Mouse (Mus musculus) liver, embryonic 13.5 days (tissue): ENCODE data around the gene Antxr1. TPM values are rescaled to one million over a fixed set of nuclear protein-coding genes. Genes with fewer than 3 reads are reported as not detected.
A peak's percentile ranks its signal among the peaks of the same experiment; 100 is the strongest.

Experiments used
- ATAC-seq: fragments of 200-750 bp; cut with Nextera tagmentation; 2 replicates; pipeline ENCODE4 v1.8.0; 2017; ENCODE audit warnings: low read depth, mild to moderate bottlenecking, moderate number of reproducible peaks, moderate library complexity
- DNase-seq: peaks from one replicate; pipeline ENCODE4 v3.0.0; 2022
- H3K27ac ChIP-seq: fragments of 300-500 bp; sonication (generic); 2 replicates; pipeline ENCODE4 v1.5.1; 2015; ENCODE audit warnings: moderate library complexity, mild to moderate bottlenecking, inconsistent platforms
- H3K27me3 ChIP-seq: fragments of 300-500 bp; sonication (generic); 2 replicates; pipeline ENCODE4 v1.6.1; 2015; ENCODE audit warnings: mild to moderate bottlenecking, inconsistent platforms
- H3K36me3 ChIP-seq: fragments of 300-500 bp; sonication (generic); 2 replicates; pipeline ENCODE4 v1.6.1; 2015; ENCODE audit warnings: mild to moderate bottlenecking, inconsistent platforms
- H3K4me1 ChIP-seq: fragments of 300-500 bp; sonication (generic); replicated peaks from 2 replicates; pipeline ENCODE4 v1.6.1; 2015; ENCODE audit warnings: inconsistent platforms
- H3K4me2 ChIP-seq: fragments of 300-500 bp; sonication (generic); 2 replicates; pipeline ENCODE4 v1.6.1; 2015; ENCODE audit warnings: inconsistent platforms, mild to moderate bottlenecking, moderate library complexity
- H3K4me3 ChIP-seq: fragments of 300-500 bp; sonication (generic); replicated peaks from 2 replicates; pipeline ENCODE4 v1.5.1; 2015; ENCODE audit warnings: mild to moderate bottlenecking, inconsistent platforms
- H3K9ac ChIP-seq: fragments of 300-500 bp; sonication (generic); 2 replicates; pipeline ENCODE4 v1.6.1; 2015; ENCODE audit warnings: mild to moderate bottlenecking, inconsistent platforms
- H3K9me3 ChIP-seq: fragments of 300-500 bp; sonication (generic); replicated peaks from 2 replicates; pipeline ENCODE4 v1.6.1; 2016; ENCODE audit warnings: inconsistent platforms
- WGBS: fragments of 180-500 bp; shearing (Covaris S2); methylation state at CpG from one replicate; pipeline ENCODE4 v1.1.7; 2015; ENCODE audit not compliant: insufficient replicate concordance; 5-methylcytosine and 5-hydroxymethylcytosine counted together
- polyA plus RNA-seq: library from polyadenylated mRNA; unstranded; fragments of >200 nt; fragmentation: Nextera tagmentation; extraction: Ambion mirVana; gene quantifications from 2 replicates; pipeline ENCODE4 v1.2.1, GENCODE M21; 2015

The Antxr1 gene
- polyA plus RNA-seq, 1 experiment from 2014 or later = 0.51 TPM

DNA sequence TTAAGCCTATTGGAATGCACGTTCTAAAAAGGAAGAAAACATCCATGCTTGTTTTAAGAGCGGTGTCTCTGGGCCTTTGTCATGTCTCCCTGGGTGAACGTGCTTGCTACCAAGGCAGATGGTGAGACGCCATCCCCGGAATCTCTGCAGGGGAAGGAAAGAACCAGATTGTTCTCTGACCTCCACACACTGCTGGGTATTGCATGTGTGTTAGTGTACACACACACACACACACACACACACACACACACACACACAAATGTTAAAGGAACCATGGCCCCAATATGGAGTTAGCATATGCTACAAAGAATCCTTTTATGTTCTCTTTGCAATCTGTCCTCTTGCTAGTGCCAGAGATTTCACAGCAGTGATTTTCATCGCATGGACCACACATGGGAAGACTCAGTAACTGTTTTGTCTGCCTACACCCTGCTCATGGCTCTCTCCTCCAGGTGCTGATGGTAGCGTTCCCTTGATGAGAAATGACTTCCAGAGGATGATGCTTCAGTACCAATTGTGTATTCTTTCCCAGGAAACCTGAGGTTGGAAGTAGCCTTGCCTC is 177.5 kb downstream of the Antxr1 start:
- H3K9me3 ChIP-seq = no peaks in the 10 kb centered on the region
- no peaks in the 10 kb centered on the region for H3K36me3 ChIP-seq
- ATAC-seq = no peak
- H3K27me3 ChIP-seq = 0 out of 2 replicates have a peak, but pooled peaks cover 27% of the 10 kb centered on the region
- 69% methylated on average over 7 of the region's 7 CpGs for WGBS
- no peak overlapping the region for H3K4me2 ChIP-seq
- peaks cover 6% of the 10 kb centered on the region for H3K4me1 ChIP-seq
- no peak for DNase-seq
- H3K9ac ChIP-seq = no peak overlapping the region
- no peak overlapping the region for H3K27ac ChIP-seq
- H3K4me3 ChIP-seq = no peak overlapping the region

DNA sequence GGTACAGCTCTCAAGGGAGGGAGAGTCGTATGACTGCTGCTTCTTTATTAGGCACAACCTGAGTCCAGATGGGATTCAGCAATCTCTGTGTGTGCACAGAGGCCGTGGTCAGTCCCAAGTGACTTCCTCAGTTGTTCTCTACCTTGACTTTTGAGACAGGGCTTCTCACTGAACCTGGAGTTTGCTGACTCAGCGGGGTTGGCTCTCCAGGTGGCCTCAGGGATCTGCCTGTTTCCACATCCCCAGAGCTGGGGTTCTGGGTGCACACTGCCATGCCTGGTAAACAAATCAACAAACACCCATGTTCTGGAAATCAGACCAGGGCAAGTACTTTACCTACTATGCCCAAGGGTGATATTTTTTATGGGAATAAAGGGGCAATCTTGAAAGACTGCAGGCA is 181.8 kb downstream of the Antxr1 start:
- H3K9ac ChIP-seq = no peak overlapping the region
- DNase-seq (no peak), ATAC-seq (no peak)
- no peak overlapping the region for H3K4me3 ChIP-seq
- no peaks in the 10 kb centered on the region for H3K9me3 ChIP-seq
- no peak overlapping the region for H3K4me2 ChIP-seq
- no peak overlapping the region for H3K27ac ChIP-seq
- 0 out of 2 replicates have a peak, but pooled peaks cover 7% of the 10 kb centered on the region for H3K27me3 ChIP-seq
- WGBS = 72% methylated on average over 3 of the region's 3 CpGs
- H3K36me3 ChIP-seq = no peaks in the 10 kb centered on the region
- H3K4me1 ChIP-seq = peaks cover 23% of the 10 kb centered on the region

GRCm38 (mm10) chr6:87153231-87153580 is 182.4 kb downstream of the Antxr1 start:
- WGBS = 41% methylated on average over 7 of the region's 7 CpGs
- ATAC-seq (peak; percentile 32), DNase-seq (no peak)
- H3K27ac ChIP-seq = no peak overlapping the region
- peak overlapping the region; percentile 34; the same call in 1 of the 2 replicates for H3K9ac ChIP-seq
- peak overlapping the region; percentile 37 for H3K4me2 ChIP-seq
- H3K4me3 ChIP-seq = no peak overlapping the region
- no peaks in the 10 kb centered on the region for H3K36me3 ChIP-seq
- H3K9me3 ChIP-seq = no peaks in the 10 kb centered on the region
- H3K27me3 ChIP-seq = peaks cover 10% of the 10 kb centered on the region; the same call in 1 of the 2 replicates
- H3K4me1 ChIP-seq = peaks cover 23% of the 10 kb centered on the region

DNA sequence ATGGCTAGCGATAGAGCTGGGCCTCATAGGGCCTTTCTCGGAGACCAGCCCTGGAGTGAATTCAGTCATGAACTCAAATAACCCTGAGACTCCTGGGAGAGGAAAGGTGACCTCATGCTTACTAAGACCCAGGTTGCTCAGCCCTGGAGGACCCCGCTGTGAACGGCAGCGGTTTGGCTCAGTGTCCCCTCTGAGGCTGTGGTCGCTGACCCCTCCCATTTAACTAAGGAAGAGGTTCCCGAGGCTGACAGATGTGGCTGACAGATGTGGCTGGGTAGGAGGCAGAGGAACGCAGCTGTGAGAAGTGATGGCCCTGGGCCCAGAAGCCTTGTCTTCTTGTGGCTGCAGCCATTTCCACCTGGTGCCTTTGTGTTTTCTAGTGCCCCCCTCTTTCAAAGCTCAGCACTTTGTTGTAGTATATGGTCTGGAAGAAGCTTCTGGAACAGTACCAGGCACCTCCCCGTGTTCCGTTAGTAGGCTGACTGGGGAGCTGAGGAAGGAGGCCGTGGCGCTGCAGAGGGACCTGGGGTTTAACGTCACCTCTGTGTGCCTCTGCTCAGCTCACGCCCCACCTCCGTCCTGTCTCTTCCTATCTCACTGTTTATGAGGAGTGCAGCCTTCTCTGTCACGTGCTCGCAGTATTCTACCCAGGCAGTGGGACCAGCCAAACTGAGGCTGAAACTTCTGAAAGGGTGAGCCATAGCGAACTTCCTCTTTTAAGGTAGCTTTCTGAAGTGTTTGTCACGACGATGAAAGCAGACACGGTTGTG is 183.0 kb downstream of the Antxr1 start:
- Histone ChIP-seq H3K27ac (peak overlapping the region; percentile 16; the same call in 1 of the 2 replicates), H3K9ac (peak overlapping the region; percentile 34; the same call in 1 of the 2 replicates), H3K36me3 (no peaks in the 10 kb centered on the region), H3K4me3 (no peak overlapping the region), H3K4me1 (peaks cover 23% of the 10 kb centered on the region), H3K9me3 (no peaks in the 10 kb centered on the region), H3K27me3 (peaks cover 15% of the 10 kb centered on the region; the same call in 1 of the 2 replicates), H3K4me2 (peak overlapping the region; percentile 37)
- peak; percentile 58 for DNase-seq
- peak; percentile 94 for ATAC-seq
- 31% methylated on average over 21 of the region's 21 CpGs for WGBS

DNA sequence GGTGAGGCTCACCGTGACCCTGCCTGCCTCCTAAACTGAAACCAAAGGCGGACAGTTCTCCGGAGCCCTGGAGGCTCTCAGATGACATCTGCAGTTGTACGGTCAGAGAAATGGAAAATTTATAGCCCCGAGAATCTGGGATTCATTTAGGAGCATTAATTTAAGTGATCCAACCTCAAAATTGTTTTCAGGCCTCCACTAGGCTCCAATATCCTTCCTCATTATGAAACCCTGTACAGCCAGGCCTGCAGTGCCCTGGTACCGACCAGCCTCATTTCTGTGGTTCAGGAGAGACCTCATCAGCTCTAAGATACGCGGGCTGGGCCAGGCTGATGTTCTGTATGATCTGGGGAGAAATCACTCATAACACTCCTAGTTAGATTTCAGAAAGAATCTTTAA is 184.2 kb downstream of the Antxr1 start:
- ATAC-seq (no peak), DNase-seq (no peak)
- H3K4me1 ChIP-seq = peaks cover 23% of the 10 kb centered on the region
- peaks cover 18% of the 10 kb centered on the region for H3K27me3 ChIP-seq
- H3K36me3 ChIP-seq = no peaks in the 10 kb centered on the region
- H3K9ac ChIP-seq = no peak overlapping the region
- no peak overlapping the region for H3K27ac ChIP-seq
- no peak overlapping the region for H3K4me3 ChIP-seq
- WGBS = 84% methylated on average over 8 of the region's 8 CpGs
- H3K4me2 ChIP-seq = no peak overlapping the region
- H3K9me3 ChIP-seq = no peaks in the 10 kb centered on the region

- Histone ChIP-seq H3K27ac (no peak overlapping the region), H3K4me1 (peaks cover 23% of the 10 kb centered on the region), H3K36me3 (no peaks in the 10 kb centered on the region), H3K9ac (no peak overlapping the region), H3K4me2 (no peak overlapping the region), H3K9me3 (no peaks in the 10 kb centered on the region), H3K27me3 (peaks cover 15% of the 10 kb centered on the region), H3K4me3 (no peak overlapping the region)
- ATAC-seq (no peak), DNase-seq (no peak)
- 59% methylated on average over 7 of the region's 7 CpGs for WGBS
Observed at GRCm38 (mm10) chr6:87150471-87150870, 185.2 kb downstream of the Antxr1 start.

GRCm38 (mm10) chr6:87147921-87148320 is 187.7 kb downstream of the Antxr1 start:
- no peak overlapping the region for H3K27ac ChIP-seq

DNA sequence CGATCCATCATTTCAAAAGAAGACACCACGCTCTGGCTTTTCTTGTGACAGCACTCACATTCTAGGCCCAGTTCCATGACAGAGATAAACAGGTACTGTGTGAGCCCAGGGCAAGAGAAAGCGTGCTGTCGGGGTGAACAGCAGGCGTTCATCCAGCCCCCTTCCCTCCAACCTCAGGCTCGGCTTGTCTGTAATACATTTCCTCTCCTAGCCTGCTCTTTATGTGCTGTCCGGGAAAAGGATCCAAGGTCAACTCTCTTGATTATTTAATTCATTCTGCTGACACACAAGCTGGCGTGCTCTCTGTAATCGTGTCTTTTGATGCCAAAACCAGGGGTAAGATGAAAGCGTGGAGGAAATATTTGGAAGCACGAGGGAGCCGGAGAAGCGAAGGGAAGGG is 192.0 kb downstream of the Antxr1 start:
- H3K4me3 ChIP-seq = no peak overlapping the region
- H3K27me3 ChIP-seq = peaks cover 12% of the 10 kb centered on the region
- DNase-seq = no peak
- 69% methylated on average over 13 of the region's 13 CpGs for WGBS
- H3K27ac ChIP-seq = no peak overlapping the region
- no peaks in the 10 kb centered on the region for H3K36me3 ChIP-seq
- no peak overlapping the region for H3K9ac ChIP-seq
- ATAC-seq = no peak
- no peak overlapping the region for H3K4me2 ChIP-seq
- H3K9me3 ChIP-seq = no peaks in the 10 kb centered on the region
- peaks cover 22% of the 10 kb centered on the region for H3K4me1 ChIP-seq

More at GRCm38 (mm10) chr6:87147921-87148320, 187.7 kb downstream of the Antxr1 start:
- ATAC-seq = no peak
- Histone ChIP-seq H3K36me3 (no peaks in the 10 kb centered on the region), H3K27me3 (peaks cover 12% of the 10 kb centered on the region), H3K9me3 (no peaks in the 10 kb centered on the region), H3K4me2 (no peak overlapping the region), H3K4me3 (no peak overlapping the region), H3K4me1 (peaks cover 15% of the 10 kb centered on the region), H3K9ac (no peak overlapping the region)
- 45% methylated on average over 3 of the region's 3 CpGs for WGBS
- DNase-seq = no peak

- Histone ChIP-seq H3K9ac (no peak overlapping the region), H3K9me3 (no peaks in the 10 kb centered on the region), H3K4me1 (peaks cover 35% of the 10 kb centered on the region), H3K36me3 (no peaks in the 10 kb centered on the region), H3K27ac (no peak overlapping the region), H3K4me3 (no peak overlapping the region), H3K4me2 (no peak overlapping the region), H3K27me3 (peaks cover 2% of the 10 kb centered on the region; the same call in 1 of the 2 replicates)
- DNase-seq (no peak), ATAC-seq (no peak)
- 61% methylated on average over 5 of the region's 5 CpGs for WGBS
Observed at GRCm38 (mm10) chr6:87142239-87142638, 193.4 kb downstream of the Antxr1 start.

- Histone ChIP-seq H3K27me3 (no peaks in the 10 kb centered on the region), H3K4me2 (peak overlapping the region; percentile 21; the same call in 1 of the 2 replicates), H3K9ac (no peak overlapping the region), H3K4me3 (no peak overlapping the region), H3K36me3 (no peaks in the 10 kb centered on the region), H3K27ac (peak overlapping the region; percentile 75), H3K9me3 (no peaks in the 10 kb centered on the region), H3K4me1 (peaks cover 36% of the 10 kb centered on the region)
- ATAC-seq (peak; percentile 84), DNase-seq (peak; percentile 67)
- 52% methylated on average over 12 of the region's 12 CpGs for WGBS
Observed at GRCm38 (mm10) chr6:87139796-87140553, 195.6 kb downstream of the Antxr1 start.

DNA sequence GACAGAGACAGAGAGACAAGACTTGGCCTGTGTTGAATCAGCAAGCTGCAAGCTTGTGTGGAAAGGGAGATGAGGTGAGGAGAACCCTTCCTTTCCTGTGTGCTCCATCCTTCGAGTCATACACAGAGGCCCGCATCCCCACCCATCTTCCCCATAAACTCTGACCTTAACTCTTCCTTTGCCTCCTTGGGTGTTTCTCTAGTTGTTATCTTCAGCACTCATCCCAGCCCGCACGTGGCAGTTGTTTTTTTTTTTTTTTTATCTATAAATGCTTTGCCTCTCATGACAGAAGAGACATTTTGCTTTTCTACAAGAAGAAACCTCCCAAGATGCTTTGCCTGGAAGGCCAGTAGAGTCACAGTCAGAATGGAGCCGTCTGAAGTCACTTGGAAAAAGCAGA is 197.1 kb downstream of the Antxr1 start:
- no peaks in the 10 kb centered on the region for H3K27me3 ChIP-seq
- 0 out of 2 replicates have a peak overlapping the region, but pooled peaks have one; percentile 27 for H3K9ac ChIP-seq
- H3K4me3 ChIP-seq = no peak overlapping the region
- peak overlapping the region; percentile 75 for H3K27ac ChIP-seq
- WGBS = 20% methylated on average over 5 of the region's 5 CpGs
- H3K4me2 ChIP-seq = no peak overlapping the region; the same call in 1 of the 2 replicates
- H3K4me1 ChIP-seq = peaks cover 36% of the 10 kb centered on the region
- no peak for DNase-seq
- ATAC-seq = peak; percentile 70
- no peaks in the 10 kb centered on the region for H3K9me3 ChIP-seq
- no peaks in the 10 kb centered on the region for H3K36me3 ChIP-seq
